Mouse (Mus musculus): Measurements from ENCODE around the gene Srgn. TPM values are rescaled to one million over a fixed set of nuclear protein-coding genes. Genes with fewer than 3 reads are reported as not detected.

Srgn gene
- 1,072 and 1,492 TPM in 2 replicates for total RNA-seq (2017)

DNA sequence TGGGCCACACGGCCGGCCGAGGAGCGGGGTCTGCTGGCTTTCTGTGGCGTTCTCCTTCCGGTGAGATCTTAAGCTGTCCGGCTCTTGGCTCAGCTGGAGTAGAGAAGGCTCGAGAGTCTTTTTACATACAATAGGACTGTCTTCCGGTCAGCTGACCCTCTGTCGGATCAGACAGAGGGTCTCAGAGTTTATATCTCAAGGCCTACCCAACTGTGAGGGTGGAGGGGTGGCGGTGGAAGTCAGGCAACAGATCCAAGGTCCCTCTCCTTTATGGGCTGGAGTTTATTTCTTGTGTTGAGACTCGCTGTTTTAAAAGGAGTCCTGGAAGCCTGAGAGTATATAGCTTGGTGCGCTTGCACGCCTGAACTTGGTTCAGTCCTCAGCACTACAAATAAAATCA is at the start of gene Srgn:
Gene Srgn (minus strand): TSS at position 101 of the 400 bp plus-strand sequence.
- no peak for ATAC-seq (replicated peaks; ENCODE audit: low read depth, poor library complexity, severe bottlenecking)

DNA sequence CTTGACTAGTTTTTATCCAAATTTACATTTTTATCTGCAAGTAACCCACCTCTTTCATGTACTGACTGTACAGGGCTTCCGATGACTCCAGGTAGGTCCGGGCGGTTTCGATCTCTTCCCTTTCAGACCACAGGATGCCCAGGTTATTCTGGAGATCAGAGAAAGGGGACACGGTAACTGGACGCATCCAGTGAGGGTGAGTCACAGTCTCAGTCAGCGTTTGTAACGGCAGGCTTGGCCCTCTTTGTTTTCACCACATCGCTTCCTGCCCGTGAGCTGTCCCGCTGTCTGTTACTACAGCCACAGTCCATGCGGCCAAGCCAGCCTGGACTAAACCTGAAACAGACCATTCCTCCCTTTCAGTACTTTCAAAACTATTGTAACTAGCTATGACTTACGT is 47.8 kb upstream of the Srgn start:
- ATAC-seq (replicated peaks; ENCODE audit: low read depth, poor library complexity, severe bottlenecking) = no peak

DNA sequence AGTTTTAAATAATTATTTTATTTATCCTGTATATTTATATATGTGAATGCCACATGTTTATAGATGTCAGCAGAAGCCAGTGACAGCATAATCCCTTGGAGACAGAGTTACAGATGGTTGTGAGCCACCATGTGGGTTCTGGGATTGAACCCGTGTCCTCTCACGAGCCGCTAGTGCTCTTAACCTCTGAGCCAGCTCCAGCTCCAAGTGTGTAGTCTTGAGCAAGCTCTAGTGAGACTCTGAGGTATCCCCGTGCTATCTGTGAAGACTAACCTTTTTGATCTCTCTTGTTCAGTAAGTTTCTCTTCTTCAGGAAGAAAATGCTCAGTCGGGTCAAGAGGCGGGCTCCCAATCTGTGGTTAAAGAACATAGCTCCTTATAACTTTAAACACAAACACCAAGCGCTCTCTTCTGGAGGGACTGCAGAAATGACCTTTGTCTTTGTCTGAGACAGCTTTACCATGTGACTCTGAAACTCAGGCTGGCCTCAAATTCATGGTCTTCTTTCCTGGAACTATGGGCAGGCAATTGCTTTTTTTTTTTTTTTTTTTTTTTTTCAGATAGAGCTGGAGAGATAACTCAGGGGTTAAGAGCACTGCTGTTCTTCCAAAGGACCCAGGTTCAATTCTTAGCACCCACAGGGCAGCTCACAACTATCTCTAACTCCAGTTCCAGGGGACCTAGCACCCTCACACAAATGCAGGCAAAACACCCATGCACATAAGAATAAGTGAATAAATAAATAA is 43.0 kb upstream of the Srgn start:
- 0 out of 2 replicates have a peak, but pooled peaks have one; percentile 42 for ATAC-seq (replicated peaks; ENCODE audit: low read depth, poor library complexity, severe bottlenecking)

- ATAC-seq (replicated peaks; ENCODE audit: low read depth, poor library complexity, severe bottlenecking) = no peak
Measured at GRCm38 (mm10) chr10:62568861-62569260, 41.6 kb upstream of the Srgn start.

DNA sequence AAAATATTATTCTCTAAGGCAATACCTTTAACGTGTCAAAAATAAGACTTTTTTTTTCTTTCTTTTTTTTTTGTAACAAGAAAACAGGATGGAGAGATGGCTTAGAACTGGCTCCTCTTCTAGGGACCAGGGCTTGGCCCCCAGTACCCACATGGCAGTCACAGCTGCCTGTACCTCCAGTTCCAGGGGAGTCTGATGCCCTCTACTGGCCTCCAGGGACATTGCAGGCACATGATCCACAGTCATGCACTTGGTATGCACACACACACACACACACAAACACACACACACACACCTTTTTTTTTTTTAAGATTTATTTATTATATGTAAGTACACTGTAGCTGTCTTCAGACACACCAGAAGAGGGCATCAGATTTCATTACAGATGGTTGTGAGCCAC is 30.5 kb upstream of the Srgn start:
- ATAC-seq (replicated peaks; ENCODE audit: low read depth, poor library complexity, severe bottlenecking) = no peak

DNA sequence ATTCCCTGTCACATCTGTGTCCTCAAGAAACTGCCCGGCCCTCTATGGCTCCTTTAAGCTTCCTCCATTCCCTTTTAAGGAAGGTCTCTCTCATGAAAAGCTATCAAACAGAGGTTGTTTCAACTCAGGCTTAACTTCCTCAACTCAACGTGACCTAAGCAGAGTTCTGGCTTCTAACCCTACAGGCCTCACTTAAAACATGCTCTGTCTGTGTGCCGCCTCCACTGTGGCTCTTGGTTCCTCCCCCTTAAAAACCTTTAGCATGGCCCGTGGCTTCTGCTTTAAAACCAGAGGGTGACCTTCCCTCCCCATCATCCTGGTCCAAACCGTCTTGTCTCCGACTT is 29.3 kb upstream of the Srgn start:
- ATAC-seq (replicated peaks; ENCODE audit: low read depth, poor library complexity, severe bottlenecking) = peak; percentile 54

- ATAC-seq (replicated peaks; ENCODE audit: low read depth, poor library complexity, severe bottlenecking) = no peak
Measured at GRCm38 (mm10) chr10:62555705-62556557, 28.7 kb upstream of the Srgn start.

DNA sequence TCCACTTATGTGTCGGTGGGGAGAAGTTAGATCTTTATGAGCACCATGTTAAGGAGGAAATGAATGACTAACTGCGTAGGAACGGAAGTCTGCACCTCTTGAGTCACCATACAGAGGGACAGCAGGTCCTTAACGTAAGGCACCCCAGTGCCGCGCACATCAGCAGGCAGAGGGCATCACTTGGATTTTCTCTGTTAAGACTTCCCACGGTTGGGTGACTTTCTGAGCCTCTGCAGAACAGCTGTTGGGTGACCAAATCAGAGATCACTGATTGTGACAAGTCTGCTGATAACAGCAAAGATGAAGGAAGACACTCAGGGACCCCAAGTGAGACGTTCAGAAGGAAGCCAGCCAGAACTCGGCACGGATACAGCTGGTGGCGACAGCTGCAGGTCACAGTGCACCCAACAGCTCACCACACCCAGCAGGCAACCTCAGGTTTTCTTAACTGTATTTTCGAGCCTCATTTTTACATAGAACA is 26.4 kb upstream of the Srgn start:
- ATAC-seq (replicated peaks; ENCODE audit: low read depth, poor library complexity, severe bottlenecking) = peak; percentile 63

- no peak for ATAC-seq (replicated peaks; ENCODE audit: low read depth, poor library complexity, severe bottlenecking)
Measured at GRCm38 (mm10) chr10:62550787-62551300, 23.6 kb upstream of the Srgn start.

- ATAC-seq (replicated peaks; ENCODE audit: low read depth, poor library complexity, severe bottlenecking) = peak; percentile 76
Measured at GRCm38 (mm10) chr10:62549523-62550166, 22.4 kb upstream of the Srgn start.

DNA sequence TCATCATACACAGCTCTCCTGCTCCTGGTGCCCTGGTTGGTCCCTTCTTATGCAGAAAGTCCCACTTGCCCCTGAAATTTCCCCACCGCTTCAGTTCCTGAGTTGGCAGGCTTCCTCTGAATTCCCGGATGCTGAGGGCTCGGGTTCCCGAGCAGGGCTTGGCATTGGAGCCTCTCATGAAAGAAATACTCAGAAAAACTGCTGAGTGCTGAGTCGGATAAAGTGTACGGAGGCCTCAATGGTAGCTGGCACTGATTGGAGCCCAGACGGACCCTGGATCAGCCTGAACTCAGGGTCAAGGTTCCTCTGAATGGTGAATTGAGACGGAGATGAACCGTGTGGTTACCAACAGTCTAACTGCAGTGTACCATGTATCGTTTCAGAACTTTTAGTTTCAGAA is 19.2 kb upstream of the Srgn start:
- ATAC-seq (replicated peaks; ENCODE audit: low read depth, poor library complexity, severe bottlenecking) = no peak

- no peak for ATAC-seq (replicated peaks; ENCODE audit: low read depth, poor library complexity, severe bottlenecking)
Measured at GRCm38 (mm10) chr10:62545759-62546158, 18.5 kb upstream of the Srgn start.

DNA sequence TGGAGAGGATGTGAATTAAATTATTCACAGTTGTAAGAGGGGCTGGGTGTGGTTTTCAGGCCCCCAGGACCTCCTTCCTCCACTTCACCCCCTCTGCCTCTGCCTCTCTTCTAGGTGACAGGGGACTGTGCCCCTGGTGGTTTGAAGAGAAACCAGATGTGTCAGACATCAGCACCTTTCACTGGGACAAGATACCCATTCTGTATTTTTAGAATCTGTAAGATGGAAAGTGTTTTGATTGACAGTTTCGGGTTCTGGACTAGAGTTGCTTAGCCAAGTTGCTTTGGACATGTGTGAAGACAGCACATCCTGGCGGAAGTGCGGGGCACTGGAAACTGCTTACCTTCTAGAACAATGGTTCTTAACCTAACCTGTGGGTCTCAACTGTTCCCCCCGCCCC is 17.1 kb upstream of the Srgn start:
- no peak for ATAC-seq (replicated peaks; ENCODE audit: low read depth, poor library complexity, severe bottlenecking)

DNA sequence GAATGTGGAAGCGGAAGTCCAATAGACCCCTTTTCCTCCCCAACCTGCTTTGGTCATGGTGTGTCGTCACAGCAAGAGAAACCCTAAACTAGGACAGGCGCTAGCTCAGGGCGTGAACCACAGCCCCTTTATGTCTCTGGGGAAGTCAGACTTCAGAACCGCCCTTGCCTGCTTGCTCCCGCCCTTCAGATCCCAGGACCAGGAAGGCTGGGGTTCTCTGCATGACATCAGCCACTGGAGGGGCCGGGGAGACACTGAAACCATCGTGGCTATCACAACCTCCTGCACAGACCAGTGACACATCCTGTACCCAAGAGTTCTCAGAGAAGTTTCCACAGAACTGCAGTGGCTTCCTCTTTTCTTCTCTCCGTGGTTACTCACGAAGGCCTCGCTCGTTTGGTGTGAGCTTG is 16.2 kb upstream of the Srgn start:
- ATAC-seq (replicated peaks; ENCODE audit: low read depth, poor library complexity, severe bottlenecking) = peak; percentile 87

DNA sequence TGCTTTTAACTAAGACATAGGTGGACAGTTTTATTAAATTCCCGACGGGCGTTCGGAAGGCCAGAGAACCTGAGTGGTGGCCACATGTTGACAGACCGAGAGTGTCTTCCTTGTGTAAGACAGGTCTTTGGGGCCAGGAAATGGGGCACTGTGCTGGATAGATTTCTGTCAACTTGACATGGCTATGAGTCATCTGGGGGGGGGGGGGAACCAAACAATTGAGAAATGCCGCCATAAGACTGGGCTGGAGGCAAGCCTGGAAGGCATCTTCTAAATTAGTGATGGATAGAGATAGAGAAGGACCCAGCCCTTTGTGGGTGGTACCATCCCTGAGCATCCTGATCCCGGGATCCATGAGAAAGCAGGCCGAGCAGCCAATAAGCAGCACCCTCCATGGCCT is 15.7 kb upstream of the Srgn start:
- ATAC-seq (replicated peaks; ENCODE audit: low read depth, poor library complexity, severe bottlenecking) = peak; percentile 5

DNA sequence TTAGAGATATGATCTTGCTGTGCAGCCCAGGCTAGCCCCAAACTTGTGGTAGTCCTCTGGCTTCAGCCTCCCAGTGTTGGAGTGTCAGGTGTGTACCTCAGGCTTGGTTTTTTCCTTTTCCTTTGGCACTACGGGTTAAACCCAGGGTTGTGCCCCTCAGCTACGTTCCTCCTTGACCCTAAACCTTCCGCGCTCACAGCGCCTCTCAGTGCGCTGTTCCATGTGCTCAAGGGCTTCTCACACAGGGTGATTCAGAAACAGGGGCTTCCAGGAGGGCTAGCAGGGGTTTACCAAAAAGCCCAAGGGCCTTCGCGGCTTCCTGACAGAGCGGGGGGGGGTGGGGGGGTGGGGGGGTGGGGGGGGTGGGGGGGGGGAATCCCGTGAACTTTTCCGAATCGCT is 15.3 kb upstream of the Srgn start:
- ATAC-seq (replicated peaks; ENCODE audit: low read depth, poor library complexity, severe bottlenecking) = no peak

DNA sequence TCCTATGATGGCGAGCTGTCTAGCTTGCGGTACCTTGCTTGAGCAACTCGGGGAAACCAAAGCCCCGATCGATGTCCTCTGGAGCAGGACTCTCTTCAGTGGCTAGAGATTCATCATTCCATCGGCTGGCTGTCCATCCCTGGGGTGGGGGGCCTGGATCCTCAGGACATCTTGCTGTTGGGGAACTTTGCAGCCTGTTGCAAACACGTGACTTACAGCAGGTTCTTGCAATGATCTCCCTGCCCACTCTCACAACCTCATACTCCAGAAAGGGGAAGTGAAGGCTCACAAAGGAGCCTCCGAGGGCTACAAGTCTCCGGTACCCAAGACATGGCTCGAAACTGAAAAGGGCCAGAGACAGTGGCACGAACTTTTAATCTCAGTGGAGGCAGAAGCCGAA is 14.2 kb upstream of the Srgn start:
- peak; percentile 57 for ATAC-seq (replicated peaks; ENCODE audit: low read depth, poor library complexity, severe bottlenecking)

- 0 out of 2 replicates have a peak, but pooled peaks have one; percentile 8 for ATAC-seq (replicated peaks; ENCODE audit: low read depth, poor library complexity, severe bottlenecking)
Measured at GRCm38 (mm10) chr10:62540800-62541199, 13.5 kb upstream of the Srgn start.

DNA sequence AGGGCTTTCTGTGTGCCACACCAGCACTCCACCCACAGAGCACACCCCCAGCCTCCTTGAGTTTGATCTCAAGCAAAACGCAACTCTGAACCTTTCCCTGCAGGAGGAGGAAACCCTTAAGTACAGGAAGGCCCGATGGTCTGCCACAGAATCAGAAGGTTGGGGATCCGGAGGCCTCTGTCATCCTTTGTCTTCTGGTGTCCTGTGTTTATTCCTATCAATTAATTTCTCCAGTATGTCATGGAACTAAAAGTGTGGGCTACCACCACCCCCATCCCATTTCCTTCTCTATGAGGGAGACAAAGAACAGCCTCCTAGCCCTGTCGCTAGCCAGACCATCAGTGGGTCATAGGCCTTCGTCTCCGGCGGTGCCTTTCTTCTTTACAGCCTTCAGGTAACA is 7.3 kb upstream of the Srgn start:
- ATAC-seq (replicated peaks; ENCODE audit: low read depth, poor library complexity, severe bottlenecking) = no peak

DNA sequence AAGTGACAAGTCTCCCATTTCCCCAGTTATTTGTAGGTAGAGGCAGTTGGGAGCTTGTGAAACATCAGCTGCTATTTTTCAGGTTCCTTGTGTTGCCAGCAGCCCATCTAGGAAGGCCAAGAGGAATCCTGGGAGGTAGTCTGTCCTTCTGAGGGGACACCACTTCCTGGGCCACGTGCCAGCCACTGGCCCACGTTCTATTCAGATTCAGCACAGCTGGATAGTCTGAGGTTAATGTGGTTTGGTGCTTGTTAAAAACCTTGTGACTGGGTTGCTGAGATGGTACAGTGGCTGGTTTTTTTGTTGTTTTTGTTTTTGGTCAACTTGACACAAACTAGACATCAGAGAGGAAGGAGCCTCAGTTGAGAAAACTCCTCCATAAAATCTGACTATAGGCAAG is 5.6 kb upstream of the Srgn start:
- peak; percentile 88 for ATAC-seq (replicated peaks; ENCODE audit: low read depth, poor library complexity, severe bottlenecking)

- no peak for ATAC-seq (replicated peaks; ENCODE audit: low read depth, poor library complexity, severe bottlenecking)
Measured at GRCm38 (mm10) chr10:62530183-62530582, 2.9 kb upstream of the Srgn start.

All from common myeloid progenitor, adult 5-6 weeks (primary cell).